Mouse (Mus musculus) neural tube, embryonic 11.5 days (tissue): ENCODE measurements at regions not wholly inside any gene's neighbourhood (a gene's known extent, or its start where the extent isn't known, plus 50 kb on each side); places are given as distances from the start of the nearest gene placed in this dataset.

Experiments
- ATAC-seq: fragments of 200-750 bp; cut with Nextera tagmentation; 2 replicates; pipeline ENCODE4 v1.8.0; 2017; ENCODE audit warnings: moderate number of reproducible peaks, mild to moderate bottlenecking, moderate TSS enrichment, moderate library complexity; ENCODE audit not compliant: insufficient read depth, low FRiP score, low TSS enrichment
- DNase-seq: peaks from one replicate; pipeline ENCODE4 v3.0.0-alpha.2; 2015; ENCODE audit warnings: low spot score
- H3K27ac ChIP-seq: fragments of 300-500 bp; sonication (generic); 2 replicates; pipeline ENCODE4 v1.5.1; 2014; ENCODE audit warnings: low read depth, mild to moderate bottlenecking, low read length
- H3K27me3 ChIP-seq: fragments of 300-500 bp; sonication (generic); 2 replicates; pipeline ENCODE4 v1.6.1; 2014; ENCODE audit warnings: mild to moderate bottlenecking, low read length, mixed read lengths; ENCODE audit not compliant: control insufficient read depth, insufficient read depth
- H3K36me3 ChIP-seq: fragments of 300-500 bp; sonication (generic); 2 replicates; pipeline ENCODE4 v1.6.1; 2014; ENCODE audit warnings: mild to moderate bottlenecking, low read length, moderate library complexity, mixed read lengths; ENCODE audit not compliant: control insufficient read depth, insufficient read depth
- H3K4me1 ChIP-seq: fragments of 300-500 bp; sonication (generic); 2 replicates; pipeline ENCODE4 v1.6.1; 2014; ENCODE audit warnings: low read length, mixed read lengths; ENCODE audit not compliant: control insufficient read depth, insufficient read depth
- H3K4me2 ChIP-seq: fragments of 300-500 bp; sonication (generic); 2 replicates; pipeline ENCODE4 v1.6.1; 2014; ENCODE audit warnings: low read depth, mild to moderate bottlenecking, moderate library complexity
- H3K4me3 ChIP-seq: fragments of 300-500 bp; sonication (generic); 2 replicates; pipeline ENCODE4 v1.5.1; 2014; ENCODE audit warnings: low read depth, low read length
- H3K9ac ChIP-seq: fragments of 300-500 bp; sonication (generic); 2 replicates; pipeline ENCODE4 v1.6.1; 2014; ENCODE audit warnings: mild to moderate bottlenecking, low read length
- H3K9me3 ChIP-seq: fragments of 300-500 bp; sonication (generic); 2 replicates; pipeline ENCODE4 v1.6.1; 2016; ENCODE audit warnings: low read length; ENCODE audit not compliant: control insufficient read depth
- WGBS: fragments of 180-500 bp; shearing (Covaris S2); extraction: QIAGEN DNeasy Blood & Tissue Kit; methylation state at CpG from one replicate; pipeline ENCODE4 v1.1.7; 2014; 5-methylcytosine and 5-hydroxymethylcytosine counted together

DNA sequence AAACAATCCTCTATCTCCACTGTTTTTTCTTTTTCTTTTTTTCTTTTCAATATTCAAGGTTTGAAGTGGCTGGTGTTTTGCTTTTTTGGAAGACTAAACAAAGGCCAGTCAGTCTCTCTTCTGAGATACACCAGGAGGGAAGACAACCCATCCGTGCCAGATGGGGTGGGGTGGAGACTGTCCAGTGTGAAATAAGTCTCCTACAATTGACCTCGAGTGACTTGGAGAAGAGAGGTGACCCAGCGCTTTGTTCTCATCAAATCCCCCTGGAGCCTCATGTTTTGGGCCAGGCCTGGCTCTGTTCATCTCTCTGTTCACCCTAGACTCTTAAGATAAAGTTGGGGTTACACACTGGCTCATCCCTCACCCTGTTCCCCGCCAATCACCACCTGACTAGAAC lies 169.2 kb upstream of the Tbca start:
- H3K9me3 ChIP-seq: no peaks in the 10 kb centered on the region
- no peak overlapping the region for H3K9ac ChIP-seq
- H3K4me1 ChIP-seq: no peaks in the 10 kb centered on the region
- no peak overlapping the region for H3K4me2 ChIP-seq
- no peak for ATAC-seq
- H3K36me3 ChIP-seq: no peaks in the 10 kb centered on the region
- peaks cover 12% of the 10 kb centered on the region for H3K27me3 ChIP-seq
- H3K4me3 ChIP-seq: no peak overlapping the region
- no peak for DNase-seq
- whole genome bisulfite sequencing: 52% methylated on average over 4 of the region's 4 CpGs
- no peak overlapping the region for H3K27ac ChIP-seq

GRCm38 (mm10) chr13:94630055-94630454 lies 158.7 kb upstream of the Tbca start:
- Histone ChIP-seq H3K4me2 (no peak overlapping the region), H3K27me3 (no peaks in the 10 kb centered on the region), H3K9me3 (no peaks in the 10 kb centered on the region), H3K27ac (no peak overlapping the region), H3K9ac (no peak overlapping the region), H3K36me3 (no peaks in the 10 kb centered on the region), H3K4me1 (no peaks in the 10 kb centered on the region), H3K4me3 (no peak overlapping the region)
- ATAC-seq: no peak
- 70% methylated on average over 1 of the region's 1 CpGs for WGBS
- no peak for DNase-seq

- no peaks in the 10 kb centered on the region for H3K4me1 ChIP-seq
- H3K9ac ChIP-seq: no peak overlapping the region
- H3K27ac ChIP-seq: no peak overlapping the region
- no peak for ATAC-seq
- 0 out of 2 replicates have a peak, but pooled peaks cover under 1% of the 10 kb centered on the region for H3K27me3 ChIP-seq
- no peak for DNase-seq
- WGBS: 93% methylated on average over 6 of the region's 6 CpGs
- no peaks in the 10 kb centered on the region for H3K36me3 ChIP-seq
- H3K4me3 ChIP-seq: no peak overlapping the region
- H3K4me2 ChIP-seq: no peak overlapping the region
- H3K9me3 ChIP-seq: no peaks in the 10 kb centered on the region
Observed at GRCm38 (mm10) chr13:94630685-94631084, 158.0 kb upstream of the Tbca start.

- 60% methylated on average over 5 of the region's 5 CpGs for WGBS
- Histone ChIP-seq H3K9ac (no peak overlapping the region), H3K27me3 (0 out of 2 replicates have a peak, but pooled peaks cover 2% of the 10 kb centered on the region), H3K4me2 (no peak overlapping the region), H3K4me3 (no peak overlapping the region), H3K9me3 (no peaks in the 10 kb centered on the region), H3K4me1 (no peaks in the 10 kb centered on the region), H3K27ac (no peak overlapping the region), H3K36me3 (no peaks in the 10 kb centered on the region)
- ATAC-seq (no peak), DNase-seq (no peak)
Observed at GRCm38 (mm10) chr13:94632730-94633129, 156.0 kb upstream of the Tbca start.

GRCm38 (mm10) chr13:94640336-94640735 lies 148.4 kb upstream of the Tbca start:
- H3K4me1 ChIP-seq: no peaks in the 10 kb centered on the region
- no peak overlapping the region for H3K27ac ChIP-seq
- 86% methylated on average over 5 of the region's 5 CpGs for WGBS
- H3K4me3 ChIP-seq: no peak overlapping the region
- 0 out of 2 replicates have a peak, but pooled peaks cover 2% of the 10 kb centered on the region for H3K27me3 ChIP-seq
- H3K4me2 ChIP-seq: no peak overlapping the region
- no peak for DNase-seq
- no peaks in the 10 kb centered on the region for H3K9me3 ChIP-seq
- no peak for ATAC-seq
- no peaks in the 10 kb centered on the region for H3K36me3 ChIP-seq
- no peak overlapping the region for H3K9ac ChIP-seq

GRCm38 (mm10) chr13:94645241-94646206 lies 143.2 kb upstream of the Tbca start:
- no peak for ATAC-seq
- no peak overlapping the region for H3K4me2 ChIP-seq
- H3K4me1 ChIP-seq: no peaks in the 10 kb centered on the region
- H3K27me3 ChIP-seq: no peaks in the 10 kb centered on the region
- 68% methylated on average over 19 of the region's 19 CpGs for WGBS
- no peak for DNase-seq
- H3K27ac ChIP-seq: no peak overlapping the region
- H3K36me3 ChIP-seq: no peaks in the 10 kb centered on the region
- no peaks in the 10 kb centered on the region for H3K9me3 ChIP-seq
- H3K4me3 ChIP-seq: no peak overlapping the region
- H3K9ac ChIP-seq: no peak overlapping the region

DNA sequence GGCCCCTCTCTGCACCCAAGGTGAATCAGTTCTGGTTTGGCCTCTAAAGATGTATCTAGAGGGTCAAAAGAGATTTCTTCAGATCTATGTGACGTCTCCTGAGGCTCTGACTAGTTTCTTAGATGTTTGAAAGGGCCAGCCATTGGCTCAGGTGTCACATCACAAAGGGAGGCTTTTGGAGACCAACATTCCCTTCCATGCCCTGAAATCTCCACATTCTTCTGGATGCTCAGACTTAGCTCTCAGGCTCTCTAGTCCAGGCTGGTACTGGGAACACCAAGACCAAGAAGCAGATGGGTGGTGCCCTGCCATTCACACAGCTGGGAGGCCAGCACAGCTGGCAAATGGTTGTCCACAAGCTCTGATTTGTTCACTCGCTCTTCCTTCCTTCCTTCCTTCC lies 142.4 kb upstream of the Tbca start:
- no peak overlapping the region for H3K27ac ChIP-seq
- no peak for DNase-seq
- no peaks in the 10 kb centered on the region for H3K36me3 ChIP-seq
- WGBS: 73% methylated on average over 2 of the region's 2 CpGs
- H3K27me3 ChIP-seq: no peaks in the 10 kb centered on the region
- no peak overlapping the region for H3K9ac ChIP-seq
- no peak overlapping the region for H3K4me2 ChIP-seq
- no peaks in the 10 kb centered on the region for H3K9me3 ChIP-seq
- H3K4me3 ChIP-seq: no peak overlapping the region
- H3K4me1 ChIP-seq: no peaks in the 10 kb centered on the region
- ATAC-seq: no peak

DNA sequence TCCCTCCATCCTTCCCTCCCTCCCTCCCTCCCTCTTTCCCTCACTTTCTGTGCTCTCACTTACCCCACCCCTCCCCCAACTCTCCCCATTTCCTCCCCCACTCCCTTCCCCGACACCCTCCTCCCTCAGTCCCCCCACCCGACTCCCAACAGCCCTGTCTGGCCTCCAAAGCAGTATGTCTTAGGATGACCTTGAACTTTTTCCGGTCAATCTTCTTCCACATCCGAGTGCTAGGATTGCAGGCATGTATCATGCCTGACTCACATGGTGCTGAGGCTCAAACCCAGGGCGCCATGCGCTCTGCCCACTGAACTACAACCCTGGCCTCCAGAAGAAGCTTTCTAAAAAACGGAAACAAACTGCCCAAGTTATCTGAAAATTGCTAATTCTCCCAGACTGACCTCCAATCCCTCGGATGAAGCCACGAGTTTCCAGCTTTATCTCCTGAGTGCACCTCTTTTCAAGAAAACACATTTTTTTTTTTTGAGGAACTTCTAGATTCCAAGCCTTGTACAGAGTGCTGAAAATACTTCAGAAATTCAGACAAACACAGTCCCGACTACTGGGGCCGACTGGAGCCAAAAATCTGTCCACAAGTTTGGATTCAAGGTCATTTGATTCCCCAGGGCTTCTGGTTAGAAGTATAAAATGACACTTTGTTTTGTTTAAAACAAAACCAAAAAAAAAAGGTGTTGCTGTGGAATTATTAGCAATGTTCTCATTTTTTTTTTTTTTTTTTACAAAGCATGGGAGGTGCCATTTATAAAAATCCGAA lies 141.7 kb upstream of the Tbca start:
- no peaks in the 10 kb centered on the region for H3K27me3 ChIP-seq

More for the DNA sequence above, 141.7 kb upstream of the Tbca start:
- H3K27ac ChIP-seq: no peak overlapping the region
- H3K9ac ChIP-seq: no peak overlapping the region
- no peak for ATAC-seq
- H3K4me3 ChIP-seq: no peak overlapping the region
- no peaks in the 10 kb centered on the region for H3K4me1 ChIP-seq
- no peaks in the 10 kb centered on the region for H3K36me3 ChIP-seq
- no peak for DNase-seq
- no peaks in the 10 kb centered on the region for H3K9me3 ChIP-seq
- 73% methylated on average over 12 of the region's 12 CpGs for WGBS
- no peak overlapping the region for H3K4me2 ChIP-seq
